Mouse (Mus musculus) testis, adult 2 months (tissue): ENCODE measurements around the gene Cbx7.

Experiments used
- CTCF ChIP-seq: fragments of 200-500 bp; IDR thresholded peaks from 2 replicates; pipeline ENCODE4 v1.5.1; 2012; ENCODE audit warnings: low read depth, mild to moderate bottlenecking, inconsistent platforms, low read length, moderate library complexity; ENCODE audit not compliant: control insufficient read depth, insufficient read depth, insufficient replicate concordance
- POLR2A ChIP-seq: fragments of 200-500 bp; IDR thresholded peaks from 2 replicates; pipeline ENCODE4 v1.6.1; 2012; ENCODE audit warnings: low read depth, mild to moderate bottlenecking, inconsistent platforms, low read length, moderate library complexity; ENCODE audit not compliant: control insufficient read depth

DNA sequence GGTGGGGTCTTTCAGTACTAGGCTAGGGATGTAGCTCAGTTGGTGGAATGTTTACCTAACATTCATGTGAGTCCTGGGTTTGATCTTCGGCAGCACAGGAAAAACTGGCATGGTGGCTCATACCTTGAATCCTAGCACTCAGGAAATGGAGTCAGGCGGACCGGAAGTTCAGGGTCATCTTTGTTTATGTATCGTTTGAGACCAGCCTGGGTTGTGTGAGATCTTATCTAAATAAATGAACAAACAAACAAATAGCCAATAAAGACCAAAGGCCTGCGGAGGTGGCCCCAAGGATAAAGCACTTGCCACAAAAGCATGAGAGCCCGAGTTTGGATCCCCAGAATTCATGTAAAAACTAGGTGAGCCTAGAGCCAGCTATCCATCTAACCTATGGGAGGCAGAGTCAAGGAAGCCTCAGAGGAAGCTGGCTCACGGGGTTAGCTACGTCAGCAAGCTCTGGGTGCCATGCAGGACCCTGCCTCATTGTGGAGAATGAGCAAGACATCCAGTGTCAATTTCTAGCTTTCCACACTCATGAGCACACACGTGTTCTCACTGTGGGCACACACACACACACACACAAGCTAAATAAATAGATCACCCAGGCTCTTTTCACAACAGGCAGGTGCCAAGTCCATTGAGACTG is 74.7 kb downstream of the Cbx7 start:
- TF ChIP-seq POLR2A (no peak), CTCF (no peak)
